Mouse (Mus musculus): ENCODE results near the gene Nav2.

Gene Nav2

DNA sequence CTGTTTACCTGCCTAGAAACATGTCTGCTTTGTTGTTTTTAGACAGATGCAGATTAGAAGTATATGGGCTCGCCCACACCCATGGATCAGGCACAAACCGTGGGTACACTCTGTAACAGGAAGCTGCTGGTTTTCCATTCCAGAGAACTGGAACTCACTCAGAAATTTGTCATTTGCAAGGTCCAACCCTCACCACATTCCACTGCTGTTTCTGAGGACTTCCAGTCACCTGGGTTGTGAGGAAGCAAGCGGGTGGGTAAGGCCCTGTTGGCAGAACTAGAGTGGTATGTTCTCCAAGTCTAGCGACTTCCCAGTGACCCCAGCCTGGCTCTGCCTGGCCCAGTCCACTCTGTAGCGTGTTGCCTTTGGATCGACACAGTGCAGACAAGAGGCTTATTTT, 349.6 kb downstream of the Nav2 start:
- H3K27me3 ChIP-seq (ENCODE audit: insufficient read depth, low read length): no peaks in the 10 kb centered on the region
- H3K36me3 ChIP-seq (ENCODE audit: insufficient read depth, low read length): no peaks in the 10 kb centered on the region
- H3K4me1 ChIP-seq (replicated peaks; ENCODE audit: low read depth, low read length): peaks cover 16% of the 10 kb centered on the region
- TF ChIP-seq POU5F1 (IDR thresholded peaks at IDR 0.05; ENCODE audit: borderline replicate concordance, low read length): no peak
- no peak for TF ChIP-seq NANOG (IDR thresholded peaks at IDR 0.05; ENCODE audit: borderline replicate concordance, low read length)
- TF ChIP-seq CTCF (conservative IDR thresholded peaks at IDR 0.05; ENCODE audit: low read length): no peak
- no peak overlapping the region for H3K4me3 ChIP-seq (replicated peaks; ENCODE audit: low read length)
- no peaks in the 10 kb centered on the region for H3K9me3 ChIP-seq (ENCODE audit: low read length)

DNA sequence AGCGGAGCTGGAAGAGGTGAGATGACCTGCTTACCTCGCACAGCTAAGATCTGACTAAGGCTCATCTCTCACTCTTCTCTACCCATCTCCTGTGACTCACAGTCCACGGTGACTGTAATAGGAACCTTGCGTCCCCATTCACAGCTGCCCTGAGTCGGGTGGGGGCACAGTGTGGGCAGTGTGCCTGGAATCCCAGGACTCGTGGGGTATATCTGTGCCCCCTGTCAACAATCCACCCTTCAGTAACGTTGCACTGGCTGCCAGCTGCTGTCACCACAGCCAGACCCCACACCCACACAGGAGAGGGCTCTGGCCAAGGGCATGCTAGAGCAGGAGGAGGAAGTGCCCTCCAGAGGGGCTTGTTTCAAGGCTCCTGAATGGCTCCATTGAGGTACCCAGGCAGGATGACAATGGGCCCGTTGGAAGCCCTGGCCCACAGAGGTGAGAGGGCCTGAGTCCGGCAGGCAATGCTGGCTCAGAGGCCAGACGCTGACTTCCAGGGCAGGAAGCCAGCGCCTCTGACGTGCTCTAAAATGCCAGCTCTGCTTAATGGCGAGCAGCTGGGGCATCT, 353.5 kb downstream of the Nav2 start:
- TF ChIP-seq POU5F1 (IDR thresholded peaks at IDR 0.05; ENCODE audit: borderline replicate concordance, low read length): no peak
- TF ChIP-seq CTCF (conservative IDR thresholded peaks at IDR 0.05; ENCODE audit: low read length): no peak
- no peak for TF ChIP-seq NANOG (IDR thresholded peaks at IDR 0.05; ENCODE audit: borderline replicate concordance, low read length)
- Histone ChIP-seq H3K4me3 (replicated peaks; ENCODE audit: low read length) (no peak overlapping the region), H3K27me3 (ENCODE audit: insufficient read depth, low read length) (no peaks in the 10 kb centered on the region), H3K36me3 (ENCODE audit: insufficient read depth, low read length) (no peaks in the 10 kb centered on the region), H3K4me1 (replicated peaks; ENCODE audit: low read depth, low read length) (peaks cover 7% of the 10 kb centered on the region), H3K9me3 (ENCODE audit: low read length) (no peaks in the 10 kb centered on the region)

DNA sequence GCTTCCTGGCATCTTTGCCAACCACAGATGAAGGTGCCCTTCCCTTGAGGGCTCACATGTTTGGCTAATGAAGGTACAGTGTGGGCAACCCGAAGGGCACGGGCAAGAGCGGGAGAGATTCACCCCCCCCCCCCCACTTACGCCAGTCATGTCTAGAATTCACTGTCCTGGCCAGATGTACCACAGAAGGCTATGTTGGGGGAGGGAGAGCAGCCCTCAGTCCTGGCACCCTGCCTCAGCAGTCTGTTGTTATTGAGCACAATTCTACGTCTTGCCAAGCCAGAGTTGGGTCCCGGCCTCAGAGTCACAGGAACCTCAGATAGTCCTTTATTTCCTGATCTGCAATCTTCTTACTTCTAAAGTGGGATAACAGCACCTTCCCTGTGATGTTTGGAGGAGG, 357.9 kb downstream of the Nav2 start:
- TF ChIP-seq CTCF (conservative IDR thresholded peaks at IDR 0.05; ENCODE audit: low read length): no peak
- TF ChIP-seq POU5F1 (IDR thresholded peaks at IDR 0.05; ENCODE audit: borderline replicate concordance, low read length): no peak
- no peak for TF ChIP-seq NANOG (IDR thresholded peaks at IDR 0.05; ENCODE audit: borderline replicate concordance, low read length)
- Histone ChIP-seq H3K4me3 (replicated peaks; ENCODE audit: low read length) (no peak overlapping the region), H3K9me3 (ENCODE audit: low read length) (no peaks in the 10 kb centered on the region), H3K27me3 (ENCODE audit: insufficient read depth, low read length) (no peaks in the 10 kb centered on the region), H3K4me1 (replicated peaks; ENCODE audit: low read depth, low read length) (no peaks in the 10 kb centered on the region), H3K36me3 (ENCODE audit: insufficient read depth, low read length) (no peaks in the 10 kb centered on the region)

DNA sequence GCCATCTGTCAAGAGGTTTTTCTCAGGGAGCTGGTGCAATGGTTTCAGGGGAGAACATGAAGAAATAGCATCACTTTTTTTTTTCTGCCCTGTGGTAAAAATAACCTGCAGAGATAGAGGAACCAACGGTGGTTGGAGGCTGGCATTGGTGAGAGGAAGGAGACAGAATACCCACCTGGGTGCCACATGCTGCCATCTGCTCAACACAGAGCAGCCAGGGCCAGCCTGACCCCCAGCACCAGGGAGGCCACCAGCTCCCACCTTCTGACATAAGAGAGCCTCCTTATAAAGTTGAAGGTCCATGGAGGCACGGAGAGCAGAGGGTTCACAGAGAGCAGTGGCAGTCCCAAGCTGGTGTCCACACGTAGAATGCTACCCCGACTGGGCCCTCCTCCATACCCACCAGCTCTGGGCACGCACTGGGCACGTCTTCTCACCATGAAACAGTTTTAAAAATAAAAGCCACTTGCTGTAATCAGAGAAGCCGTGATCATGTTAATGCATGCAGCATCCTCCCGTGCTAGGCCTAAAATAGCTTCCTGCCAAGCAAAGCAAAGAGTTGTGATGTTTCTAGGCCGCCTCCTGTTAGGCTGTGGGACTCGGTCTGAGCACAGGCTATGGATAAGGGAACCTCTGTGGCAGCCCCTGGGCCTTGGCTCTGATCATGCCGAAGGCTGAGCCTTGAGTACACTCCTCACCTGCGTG, 359.3 kb downstream of the Nav2 start:
- H3K36me3 ChIP-seq (ENCODE audit: insufficient read depth, low read length): no peaks in the 10 kb centered on the region
- TF ChIP-seq NANOG (IDR thresholded peaks at IDR 0.05; ENCODE audit: borderline replicate concordance, low read length): no peak
- H3K9me3 ChIP-seq (ENCODE audit: low read length): no peaks in the 10 kb centered on the region
- H3K4me3 ChIP-seq (replicated peaks; ENCODE audit: low read length): no peak overlapping the region
- peaks cover 3% of the 10 kb centered on the region for H3K4me1 ChIP-seq (replicated peaks; ENCODE audit: low read depth, low read length)
- no peaks in the 10 kb centered on the region for H3K27me3 ChIP-seq (ENCODE audit: insufficient read depth, low read length)

DNA sequence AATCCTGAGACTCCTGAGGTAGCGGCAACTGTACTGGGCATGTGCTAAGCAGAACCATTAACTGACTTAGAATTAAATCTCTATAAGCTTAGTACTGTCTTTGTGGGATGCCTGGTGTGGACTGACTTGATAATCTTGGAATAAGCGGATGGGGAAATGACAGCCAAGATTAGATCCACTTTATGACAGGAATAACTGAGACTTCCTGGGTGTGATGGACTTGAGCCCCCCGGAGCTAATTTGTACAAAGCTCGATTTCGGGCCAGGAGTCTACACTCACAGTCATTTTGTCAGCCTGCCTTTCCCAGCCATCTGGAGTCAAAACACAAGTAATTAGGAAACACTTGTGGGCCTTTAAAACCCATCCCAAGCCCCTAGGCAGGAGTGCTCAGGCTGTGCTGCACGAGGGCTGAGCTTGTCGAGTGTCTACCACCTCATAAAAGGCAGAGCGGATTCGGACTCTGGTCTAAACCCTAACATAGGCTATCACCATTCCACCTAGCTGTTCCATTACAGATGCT, 359.9 kb downstream of the Nav2 start:
- TF ChIP-seq CTCF (conservative IDR thresholded peaks at IDR 0.05; ENCODE audit: low read length) (no peak), NANOG (IDR thresholded peaks at IDR 0.05; ENCODE audit: borderline replicate concordance, low read length) (no peak), POU5F1 (IDR thresholded peaks at IDR 0.05; ENCODE audit: borderline replicate concordance, low read length) (no peak)
- no peaks in the 10 kb centered on the region for H3K36me3 ChIP-seq (ENCODE audit: insufficient read depth, low read length)
- H3K9me3 ChIP-seq (ENCODE audit: low read length): no peaks in the 10 kb centered on the region

DNA sequence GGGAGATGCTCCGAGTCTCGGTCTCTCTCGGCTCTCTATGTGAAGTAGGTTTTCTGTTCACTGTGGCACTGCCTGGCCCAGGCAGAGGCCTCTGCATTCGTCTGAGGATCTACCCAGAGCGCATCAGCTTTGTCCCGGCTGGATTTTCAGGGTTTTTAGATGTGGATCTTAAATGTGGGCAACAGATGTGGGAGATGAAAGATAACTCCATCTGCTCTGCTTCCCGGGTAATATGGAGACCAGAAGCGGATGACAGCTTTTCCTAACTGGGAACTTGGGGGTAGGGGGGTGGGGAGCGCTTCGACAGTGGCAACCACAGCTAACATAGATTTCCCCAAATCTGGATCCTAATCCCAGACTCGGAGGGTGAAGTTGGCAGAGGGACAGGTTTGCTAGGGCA, 362.3 kb downstream of the Nav2 start:
- no peak for TF ChIP-seq CTCF (conservative IDR thresholded peaks at IDR 0.05; ENCODE audit: low read length)
- TF ChIP-seq POU5F1 (IDR thresholded peaks at IDR 0.05; ENCODE audit: borderline replicate concordance, low read length): no peak
- TF ChIP-seq NANOG (IDR thresholded peaks at IDR 0.05; ENCODE audit: borderline replicate concordance, low read length): no peak
- H3K4me3 ChIP-seq (replicated peaks; ENCODE audit: low read length): no peak overlapping the region
- 0 out of 2 replicates have a peak, but pooled peaks cover 2% of the 10 kb centered on the region for H3K27me3 ChIP-seq (ENCODE audit: insufficient read depth, low read length)
- peaks cover 9% of the 10 kb centered on the region for H3K4me1 ChIP-seq (replicated peaks; ENCODE audit: low read depth, low read length)
- no peaks in the 10 kb centered on the region for H3K36me3 ChIP-seq (ENCODE audit: insufficient read depth, low read length)
- H3K9me3 ChIP-seq (ENCODE audit: low read length): no peaks in the 10 kb centered on the region

More for the DNA sequence above, 359.9 kb downstream of the Nav2 start:
- H3K4me1 ChIP-seq (replicated peaks; ENCODE audit: low read depth, low read length): peaks cover 7% of the 10 kb centered on the region
- H3K27me3 ChIP-seq (ENCODE audit: insufficient read depth, low read length): no peaks in the 10 kb centered on the region
- no peak overlapping the region for H3K4me3 ChIP-seq (replicated peaks; ENCODE audit: low read length)

DNA sequence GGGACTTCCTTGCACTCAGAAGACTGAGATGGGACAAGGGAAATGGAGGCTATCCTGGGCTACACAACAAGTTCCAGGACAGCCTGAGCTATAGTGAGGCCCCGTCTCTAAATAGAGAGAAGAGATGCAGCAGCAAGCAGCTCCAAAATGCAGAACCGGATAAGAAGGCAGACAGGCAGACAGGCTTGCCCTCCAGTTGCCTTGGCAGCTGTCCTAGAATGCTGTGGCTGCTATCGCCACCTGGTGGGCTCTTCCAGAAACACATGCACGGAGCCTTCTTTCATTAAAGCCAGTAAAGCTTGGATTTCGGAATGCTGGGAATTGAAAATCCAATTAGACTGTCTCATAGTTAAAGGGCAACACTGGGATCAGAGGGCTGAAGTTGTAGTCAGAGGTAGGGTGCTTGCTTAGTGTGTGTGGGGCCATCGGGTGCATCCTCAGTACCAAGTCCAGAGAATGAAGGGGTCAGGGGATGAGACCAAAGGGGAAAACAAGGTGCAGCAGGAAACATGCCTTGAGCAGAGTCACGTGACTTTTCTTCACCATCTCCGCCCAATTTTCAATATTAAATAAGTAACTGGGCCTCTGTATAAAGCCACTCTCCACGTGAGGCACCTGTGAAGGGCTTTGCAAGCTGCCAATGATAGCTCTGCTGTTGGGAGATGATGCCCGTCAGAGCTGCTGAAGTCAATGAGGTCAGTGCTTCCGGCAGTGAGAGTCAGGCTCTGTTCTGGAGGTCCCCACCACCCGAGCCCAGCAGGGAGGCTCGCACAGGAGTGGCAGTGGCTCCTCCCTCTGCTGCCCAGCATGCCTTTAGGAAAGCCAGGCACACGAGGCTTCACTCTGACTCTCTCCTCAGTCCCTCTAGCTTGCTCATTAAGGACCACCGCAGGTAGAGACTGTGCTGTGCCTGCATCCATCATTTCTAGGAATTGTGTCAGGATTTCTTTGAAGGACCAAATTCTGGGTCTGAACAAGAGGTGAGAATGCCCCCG, 364.2 kb downstream of the Nav2 start:
- peak; percentile 95 for TF ChIP-seq CTCF (conservative IDR thresholded peaks at IDR 0.05; ENCODE audit: low read length)
- TF ChIP-seq POU5F1 (IDR thresholded peaks at IDR 0.05; ENCODE audit: borderline replicate concordance, low read length): no peak
- Histone ChIP-seq H3K4me1 (replicated peaks; ENCODE audit: low read depth, low read length) (peaks cover 9% of the 10 kb centered on the region), H3K36me3 (ENCODE audit: insufficient read depth, low read length) (no peaks in the 10 kb centered on the region), H3K27me3 (ENCODE audit: insufficient read depth, low read length) (0 out of 2 replicates have a peak, but pooled peaks cover 2% of the 10 kb centered on the region), H3K4me3 (replicated peaks; ENCODE audit: low read length) (0 out of 2 replicates have a peak overlapping the region, but pooled peaks have one; percentile 7), H3K9me3 (ENCODE audit: low read length) (no peaks in the 10 kb centered on the region)

Measured in E14TG2a.4 (cell line).